Mouse (Mus musculus): ENCODE measurements around the gene Gm47959. TPM values are rescaled to one million over a fixed set of nuclear protein-coding genes. Genes with fewer than 3 reads are reported as not detected.
A peak's percentile ranks its signal among the peaks of the same experiment; 100 is the strongest.

Gene Gm47959
- total RNA-seq, 2 experiments from 2014 or later: not detected

DNA sequence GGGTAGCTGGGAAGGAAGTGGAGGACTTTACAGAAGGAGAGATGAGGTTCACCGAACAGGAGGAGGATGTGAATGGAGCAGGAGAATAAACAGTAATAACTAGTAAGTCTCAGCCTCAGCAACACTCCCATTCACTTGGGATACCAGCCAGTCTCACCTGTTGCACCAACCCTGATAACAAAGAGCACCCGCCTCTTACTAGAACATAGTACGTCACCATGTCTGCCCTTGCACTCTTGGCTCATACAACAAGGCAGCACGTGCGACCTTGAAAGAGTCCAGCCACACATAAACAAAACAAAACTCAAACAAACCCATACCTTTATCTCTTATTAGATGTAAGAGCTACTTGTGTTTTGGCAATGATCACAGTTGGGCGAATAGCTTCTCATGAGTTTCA, 32.2 kb downstream of the Gm47959 start:
- no peak for DNase-seq

DNA sequence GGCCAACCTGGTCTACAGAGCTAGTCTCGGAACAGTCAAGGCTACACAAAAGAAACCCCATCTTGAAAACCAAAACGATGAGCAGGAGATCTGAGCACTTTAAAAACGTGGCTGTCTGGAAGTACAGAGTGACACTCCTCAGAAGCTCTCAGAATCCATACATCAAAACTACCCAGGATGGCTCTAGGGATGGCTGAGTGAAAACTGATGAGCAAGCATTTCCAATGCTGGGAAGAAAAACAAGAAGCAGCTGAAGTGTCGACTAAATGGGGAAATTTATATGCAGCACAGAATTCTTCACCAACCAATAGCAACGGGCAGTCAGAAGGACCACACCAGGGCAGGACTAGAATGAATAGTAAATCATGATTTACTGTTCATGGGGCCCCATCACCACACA, 34.2 kb downstream of the Gm47959 start:
- no peak for DNase-seq

DNA sequence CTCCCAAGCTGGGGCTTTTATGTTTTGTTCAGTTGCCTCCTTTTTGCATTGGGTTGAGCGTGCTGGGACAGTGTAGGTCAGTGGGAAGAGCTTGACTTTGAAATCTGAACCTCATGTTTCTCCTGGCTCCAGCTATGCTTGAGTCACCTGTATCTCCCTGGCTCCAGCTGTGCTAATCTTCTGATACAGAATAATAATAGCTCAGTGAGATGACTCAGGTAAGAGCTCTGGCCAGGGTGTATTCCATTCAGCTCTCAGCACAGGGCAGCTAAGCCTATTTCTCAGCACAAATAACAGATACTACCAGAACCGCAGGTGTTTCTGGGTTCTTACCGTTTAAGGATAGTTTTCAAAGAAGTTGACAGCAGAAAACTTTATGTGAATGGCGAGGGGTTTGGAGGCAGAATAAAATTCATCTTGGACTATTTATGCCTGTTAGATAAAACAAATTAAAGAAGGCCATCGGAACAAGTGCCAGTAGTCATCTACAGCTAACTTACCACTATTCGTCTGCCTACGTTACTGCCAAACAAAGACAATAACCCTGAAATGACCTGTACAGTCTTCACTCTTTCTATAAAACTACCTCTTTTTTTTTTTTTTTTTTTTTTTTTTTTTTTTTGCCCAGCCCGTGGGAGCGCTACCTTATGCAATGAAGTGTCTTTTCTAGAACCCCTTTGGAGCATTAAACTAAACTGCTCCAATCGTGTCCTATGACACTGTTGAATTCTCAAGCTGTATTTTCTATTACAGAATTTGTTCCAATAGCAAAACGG, 36.7 kb downstream of the Gm47959 start:
- DNase-seq: no peak

DNA sequence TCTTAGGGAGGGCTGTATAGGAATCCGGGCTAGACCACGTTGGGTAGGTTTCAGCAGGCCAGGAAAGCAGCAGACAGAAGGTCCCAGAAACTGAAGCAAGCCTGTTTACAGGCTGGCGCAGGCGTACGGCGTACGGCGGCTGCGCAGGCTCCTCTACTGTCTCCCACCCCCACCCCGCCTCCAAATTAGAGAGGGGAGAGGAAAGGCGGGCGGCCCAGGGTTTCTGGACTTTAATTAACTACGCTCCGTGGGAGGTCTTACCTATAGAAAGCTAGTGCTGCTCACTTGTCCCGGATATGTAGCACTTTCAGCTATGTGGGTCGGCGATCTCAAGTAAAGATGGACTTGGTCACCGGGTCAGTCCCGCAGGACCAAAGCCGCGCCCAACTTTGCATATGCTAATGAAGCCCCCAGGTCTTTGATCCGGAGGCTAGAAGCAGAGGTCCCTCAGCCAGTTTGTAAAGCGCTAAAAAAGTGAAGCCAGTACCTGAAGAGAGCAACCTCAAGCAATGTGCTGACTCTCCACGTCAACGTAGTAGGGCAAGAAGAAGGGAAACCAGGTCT, 37.8 kb downstream of the Gm47959 start, which contains the start of gene Slc19a3:
Gene Slc19a3 (minus strand): TSS at position 340 of the 564 bp plus-strand sequence.
- DNase-seq: peak; percentile 39

DNA sequence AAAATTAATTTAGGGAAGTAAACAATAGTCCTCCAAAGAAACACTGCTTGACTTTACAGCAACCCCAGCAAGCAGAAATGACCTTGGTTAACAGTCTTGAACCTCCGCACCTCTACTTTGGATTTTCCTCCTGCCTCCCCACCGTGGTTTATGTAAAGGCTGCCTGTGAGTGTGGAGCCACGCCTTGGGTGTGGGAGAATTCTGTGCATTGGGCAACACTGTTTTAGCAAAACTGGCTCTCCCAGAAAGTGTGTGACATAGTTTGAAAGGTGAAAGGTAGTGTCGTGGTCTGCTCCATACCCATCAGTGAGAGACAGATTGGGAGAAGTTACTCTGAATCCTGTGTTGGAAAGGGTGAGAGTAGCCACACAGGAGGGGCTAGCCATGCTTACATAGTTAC, 38.7 kb downstream of the Gm47959 start:
- DNase-seq: no peak

DNA sequence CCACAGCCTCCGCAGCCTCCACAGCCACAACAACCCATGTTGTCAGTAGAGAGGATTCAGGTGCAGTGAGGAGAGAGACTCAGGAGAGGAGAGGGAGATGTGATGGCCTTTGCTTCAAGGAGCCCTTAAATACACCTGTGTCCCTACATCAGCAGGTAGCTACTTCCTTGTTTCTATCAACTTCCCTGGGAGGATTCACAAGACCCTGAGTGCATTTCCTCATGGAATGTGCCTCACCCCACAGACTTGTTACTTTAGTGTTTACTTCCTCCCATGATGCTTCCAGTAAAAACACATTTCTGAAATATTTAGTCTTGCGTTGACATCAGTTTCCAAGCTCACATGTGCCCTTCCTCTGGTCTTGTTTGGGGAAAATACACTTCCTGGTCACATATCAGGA, 42.0 kb downstream of the Gm47959 start, which contains the start of gene Krtap28-10:
Gene Krtap28-10 (minus strand): TSS at position 101 of the 400 bp plus-strand sequence.
- DNase-seq: no peak

DNA sequence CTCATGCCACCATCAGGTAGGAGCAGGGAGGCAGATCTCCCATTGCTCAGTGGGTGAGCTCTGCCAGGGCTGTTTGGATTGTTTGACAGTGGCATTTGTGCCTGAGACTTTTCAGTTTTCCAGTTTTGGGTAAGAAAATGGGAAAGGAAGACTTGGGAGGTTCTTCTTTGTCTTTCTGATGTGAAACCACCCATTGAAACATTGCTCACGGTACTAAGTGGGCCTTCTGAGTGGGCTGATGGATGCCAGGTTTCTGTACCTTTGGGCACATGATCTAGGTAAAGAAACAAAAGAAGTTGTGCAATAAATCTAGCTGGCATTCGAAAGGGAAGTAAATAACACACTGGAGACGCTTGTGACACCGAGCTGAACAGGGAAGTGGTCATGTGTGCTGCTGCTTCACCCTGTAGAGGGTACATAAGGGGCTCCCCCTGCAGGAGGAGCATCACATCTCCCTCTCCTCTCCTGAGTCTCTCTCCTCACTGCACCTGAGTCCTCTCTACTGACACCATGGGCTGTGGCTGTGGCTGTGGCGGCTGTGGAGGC, 44.6 kb downstream of the Gm47959 start, which contains the start of gene Gm47969:
Gene Gm47969 (plus strand): TSS at position 51 of the 546 bp plus-strand sequence.
- no peak for DNase-seq

Other genes with a start within 250 kb of the Gm47959 start
- gene Tm4sf20, start 232.1 kb upstream of the Gm47959 start, total RNA-seq (2021): not detected
- gene Gm47791, start 229.3 kb upstream of the Gm47959 start, total RNA-seq (2021): not detected
- 10 to 100 TPM; 43.1 TPM for gene Agfg1, start 161.1 kb upstream of the Gm47959 start, total RNA-seq (2021)
- not detected for gene A030005L19Rik, start 87.2 kb upstream of the Gm47959 start, total RNA-seq (2021)
- gene A030014E15Rik, start 75.6 kb upstream of the Gm47959 start, total RNA-seq (2021): not detected
- gene Gm6217, start 69.1 kb upstream of the Gm47959 start, total RNA-seq (2021): not detected
- not detected for gene A030003K21Rik, start 57.2 kb upstream of the Gm47959 start, total RNA-seq (2021)
- gene Gm7544, start 44.5 kb upstream of the Gm47959 start, total RNA-seq (2021): not detected
- gene Gm47955, start 40.3 kb upstream of the Gm47959 start, total RNA-seq (2021): not detected
- under 1 TPM; 0.15 to 0.36 TPM for gene Slc19a3, start 37.9 kb downstream of the Gm47959 start, total RNA-seq (2021)
- not detected for gene Krtap28-10, start 41.9 kb downstream of the Gm47959 start, total RNA-seq (2021)
- not detected for gene Gm47969, start 44.4 kb downstream of the Gm47959 start, total RNA-seq (2021)
- not detected for gene A030005K14Rik, start 58.8 kb downstream of the Gm47959 start, total RNA-seq (2021)
- not detected for gene Krtap28-13, start 60.4 kb downstream of the Gm47959 start, total RNA-seq (2021)
- gene Ccl20, start 116.2 kb downstream of the Gm47959 start, total RNA-seq (2021): not detected
- not detected for gene Daw1, start 159.2 kb downstream of the Gm47959 start, total RNA-seq (2021)